Mouse (Mus musculus) hematopoietic stem cell, adult 5-6 weeks (primary cell): ENCODE results near the gene Raph1. TPM values are rescaled to one million over a fixed set of nuclear protein-coding genes. Genes with fewer than 3 reads are reported as not detected.

Experiments
- ATAC-seq, 2 experiments: fragments of 125-278 bp in 1 of 2; replicated peaks in 1 of 2; 2 replicates each; pipeline ENCODE4 v1.8.0; 2016 to 2017; ENCODE audit warnings: inconsistent platforms in 2 of 2, mild to moderate bottlenecking in 2 of 2, moderate number of reproducible peaks in 2 of 2, low read depth in 1 of 2, moderate TSS enrichment in 1 of 2; ENCODE audit not compliant: low FRiP score in 2 of 2, poor library complexity in 2 of 2, severe bottlenecking in 2 of 2, insufficient read depth in 1 of 2, low TSS enrichment in 1 of 2
- total RNA-seq: library from RNA; stranded (forward); fragments of 172-1452, 232-1000 nt; gene quantifications from 2 replicates; pipeline ENCODE4 v1.2.3, GENCODE M21; 2017

Gene Raph1
- total RNA-seq: 0.35 and 2.4 TPM in 2 replicates

DNA sequence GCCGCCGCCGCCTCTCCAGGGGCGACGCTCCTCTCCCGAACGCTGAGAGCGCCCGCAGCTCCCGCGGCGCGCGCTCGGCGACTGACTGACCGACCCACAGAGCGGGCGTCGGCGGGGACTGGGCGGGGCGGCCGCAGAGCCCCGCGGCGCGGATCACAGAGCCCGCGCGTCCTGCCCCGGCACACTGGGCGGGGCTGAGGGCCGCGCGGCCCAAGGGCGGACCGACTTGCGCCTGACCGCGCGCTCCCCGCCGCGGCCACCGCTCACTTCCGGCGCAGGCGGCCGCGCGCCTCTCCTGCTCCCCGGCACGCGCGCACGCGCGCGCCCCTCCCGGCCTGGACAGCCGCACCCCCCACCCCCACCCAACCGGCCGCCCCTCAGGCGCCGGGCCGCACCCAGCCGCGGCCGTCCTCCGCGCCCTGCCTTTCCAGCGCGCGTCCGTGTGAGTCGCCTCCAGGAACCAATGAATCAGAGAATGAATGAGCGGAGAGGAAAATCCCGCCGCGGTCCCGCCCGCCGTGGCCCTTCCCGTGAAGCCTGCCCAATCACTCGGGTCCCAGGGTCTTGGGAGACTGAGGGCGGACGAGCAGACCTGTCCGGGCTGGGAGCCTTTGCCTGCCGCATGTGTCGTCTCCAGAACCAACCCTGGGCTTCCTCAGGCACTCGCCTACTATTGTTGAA is at the start of gene Raph1:
Raph1 (minus strand) TSS at position 474 of the 681 bp plus-strand sequence.
- ATAC-seq: peak in 1 of 2 experiments; percentile 71; a peak in 3 of 4 replicates

DNA sequence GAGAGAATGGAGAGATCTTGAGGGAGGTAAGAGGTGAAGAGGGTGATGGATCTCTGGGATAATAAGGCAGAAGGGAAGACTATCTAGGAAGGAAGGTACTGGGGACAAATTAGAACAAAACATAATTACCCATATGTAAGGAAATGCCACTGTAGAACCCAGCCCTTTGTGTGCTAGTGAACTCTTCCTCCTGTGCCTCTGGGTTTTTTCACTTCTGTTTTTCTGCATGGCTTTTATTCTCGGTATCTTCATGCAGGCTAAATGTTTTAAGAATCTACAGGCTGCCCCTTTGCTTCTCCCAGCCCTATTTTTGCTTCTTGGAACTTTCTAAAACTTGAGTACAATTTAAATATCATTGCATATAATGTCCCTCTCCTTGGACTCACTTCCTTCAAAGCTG is 48.8 kb upstream of the Raph1 start:
- no peak for ATAC-seq

DNA sequence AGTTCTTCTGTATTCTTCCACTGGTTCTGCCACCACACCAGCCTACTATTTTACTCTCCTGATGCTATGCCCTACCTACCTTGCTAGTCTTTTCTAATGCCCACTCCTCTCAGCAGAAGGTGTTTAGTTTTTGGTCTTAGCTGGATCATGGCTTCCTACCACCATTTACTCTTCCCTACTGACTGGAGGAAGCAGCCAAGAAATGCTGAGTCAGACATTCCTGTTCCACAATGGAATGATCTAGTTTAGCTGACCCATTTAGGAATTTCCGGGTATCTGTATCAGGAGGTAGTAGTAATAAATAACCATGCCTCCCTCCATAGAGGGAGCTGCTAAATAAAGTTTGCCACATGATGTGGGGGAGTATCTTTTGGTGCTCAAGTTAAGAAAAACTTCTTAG is 48.0 kb upstream of the Raph1 start:
- ATAC-seq: no peak

DNA sequence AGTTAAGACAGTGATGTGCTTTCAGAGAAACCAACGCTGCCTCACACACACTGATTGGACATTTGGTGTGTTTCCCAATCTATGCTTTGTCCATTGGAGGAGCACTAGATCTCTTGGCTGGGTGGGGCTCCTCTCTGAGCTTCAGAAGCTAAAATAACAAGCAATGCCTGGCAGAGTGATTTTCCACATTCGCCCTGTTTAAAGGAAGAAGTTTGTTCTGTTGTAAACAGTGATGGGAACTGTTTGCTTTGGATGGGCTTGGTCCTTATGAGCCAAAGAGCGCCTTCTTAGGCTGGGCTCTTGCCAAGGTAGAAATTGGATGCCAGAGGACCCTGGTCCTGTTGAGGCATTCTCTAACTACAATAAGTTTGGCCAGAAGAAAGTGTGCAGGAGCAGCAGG is 45.1 kb upstream of the Raph1 start:
- no peak for ATAC-seq

DNA sequence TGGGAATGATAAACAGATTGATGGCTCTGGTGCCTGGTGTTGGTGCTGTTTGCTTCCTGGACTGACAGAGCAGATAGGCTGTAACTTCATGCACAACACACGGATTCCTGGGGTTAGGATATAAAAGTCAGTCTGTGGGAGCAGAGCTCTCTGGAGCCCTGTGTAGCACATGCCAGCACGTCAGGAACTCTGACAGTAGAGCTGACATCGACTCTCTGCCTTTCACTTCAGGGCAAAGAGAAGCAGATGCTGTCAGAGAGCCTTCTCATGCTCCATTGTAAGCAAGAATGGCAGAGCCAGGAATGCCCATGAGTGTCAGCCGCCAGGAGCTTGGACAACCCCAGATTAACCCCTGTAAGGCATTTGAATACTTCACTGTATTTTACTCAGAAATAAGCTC is 43.7 kb upstream of the Raph1 start:
- ATAC-seq: no peak

DNA sequence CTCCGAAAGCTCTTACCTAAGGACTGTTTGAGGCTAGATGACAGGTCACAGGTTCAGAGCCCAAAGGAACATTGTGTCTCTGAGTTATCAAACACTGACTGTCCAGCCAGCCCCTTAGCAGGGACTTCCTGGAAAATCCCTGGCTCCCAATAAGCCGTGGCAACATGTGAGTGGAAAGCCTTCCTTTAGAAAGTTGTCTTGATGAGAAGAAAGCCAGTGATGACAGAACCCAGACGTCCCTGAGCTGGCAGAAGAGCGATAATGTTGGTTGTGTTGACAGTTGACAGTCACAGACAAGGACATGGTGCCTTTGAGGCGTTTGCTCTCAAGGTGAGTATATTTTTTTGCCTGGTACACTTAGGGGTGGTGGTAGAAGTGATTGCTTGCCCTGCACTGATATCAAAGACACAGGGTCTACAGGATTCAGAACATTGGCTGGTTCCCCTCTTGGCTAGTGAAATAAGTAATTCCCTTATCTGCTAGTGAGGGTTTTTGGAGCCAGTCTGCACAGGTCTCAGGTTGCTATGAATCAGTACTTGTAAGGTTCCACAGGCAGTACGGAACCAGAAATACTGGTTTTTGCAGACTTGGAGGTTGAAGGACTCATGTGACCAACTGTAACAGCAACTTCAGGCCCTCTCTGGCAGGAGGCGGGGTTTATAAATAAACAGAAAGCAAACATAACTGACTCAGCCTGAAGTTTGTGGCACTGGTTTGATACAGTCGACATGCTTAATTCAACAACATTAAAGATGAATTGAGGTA is 42.3 kb upstream of the Raph1 start:
- no peak for ATAC-seq

DNA sequence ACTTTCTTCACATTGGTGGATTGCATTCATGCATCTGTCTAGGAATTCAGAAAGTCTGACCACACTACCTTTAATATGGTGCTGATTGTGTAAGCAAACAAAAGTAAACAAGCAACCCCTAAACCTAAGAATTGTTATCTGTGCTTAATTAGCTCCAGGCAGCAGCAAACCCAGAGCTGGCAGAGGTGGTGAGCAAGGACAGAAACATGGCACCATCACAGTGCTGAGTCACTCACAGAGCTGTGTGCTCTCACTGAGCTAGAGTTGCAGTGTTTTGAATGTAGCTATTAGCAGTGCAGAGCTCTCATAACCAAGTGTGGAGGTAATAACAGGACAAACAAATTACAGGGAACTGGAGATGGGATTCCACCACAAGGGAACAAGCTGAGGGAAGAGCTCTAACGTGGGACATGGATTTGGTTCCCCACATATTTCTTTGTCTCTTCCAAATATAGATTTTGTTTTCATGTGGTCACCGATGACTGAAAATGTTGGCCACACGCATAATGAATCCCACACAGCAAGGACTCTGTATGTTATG is 37.6 kb upstream of the Raph1 start:
- no peak for ATAC-seq

DNA sequence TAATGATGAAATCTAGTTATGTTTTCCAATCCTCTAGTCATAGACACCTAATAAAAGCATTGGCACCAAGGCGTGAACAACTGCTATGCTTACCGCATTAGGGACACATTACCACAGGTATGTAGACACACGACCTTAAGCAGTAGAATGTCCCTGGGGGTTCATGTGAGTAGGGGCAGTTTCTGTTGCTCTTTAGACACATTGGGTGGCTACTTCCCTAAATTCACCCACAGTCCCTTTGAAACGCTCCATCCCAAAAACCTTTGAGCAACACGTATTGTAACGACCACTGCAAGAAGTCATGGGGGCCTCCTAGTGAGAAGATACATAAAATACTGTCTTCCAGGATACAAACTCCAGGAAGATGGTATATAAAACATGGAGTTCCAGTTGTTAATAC is 33.8 kb upstream of the Raph1 start:
- no peak for ATAC-seq

DNA sequence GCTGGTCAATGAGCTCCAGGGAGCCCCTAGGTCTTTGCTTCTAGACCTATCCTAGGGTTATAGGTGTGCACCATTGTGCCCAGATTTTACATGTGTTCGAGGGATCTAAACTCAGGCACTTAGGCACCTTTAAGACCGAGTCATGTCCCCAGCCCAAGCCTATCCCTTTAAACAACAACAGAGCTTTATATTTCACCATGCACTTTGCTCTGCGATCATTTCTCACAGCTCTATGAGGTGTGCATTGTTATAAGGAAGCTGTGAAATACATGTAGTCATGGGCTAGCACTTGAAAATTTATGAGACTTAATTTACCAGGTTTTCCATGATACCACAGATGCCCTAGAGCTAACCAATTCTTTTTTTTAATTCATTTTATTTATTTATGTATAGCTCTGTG is 33.0 kb upstream of the Raph1 start:
- ATAC-seq: no peak

DNA sequence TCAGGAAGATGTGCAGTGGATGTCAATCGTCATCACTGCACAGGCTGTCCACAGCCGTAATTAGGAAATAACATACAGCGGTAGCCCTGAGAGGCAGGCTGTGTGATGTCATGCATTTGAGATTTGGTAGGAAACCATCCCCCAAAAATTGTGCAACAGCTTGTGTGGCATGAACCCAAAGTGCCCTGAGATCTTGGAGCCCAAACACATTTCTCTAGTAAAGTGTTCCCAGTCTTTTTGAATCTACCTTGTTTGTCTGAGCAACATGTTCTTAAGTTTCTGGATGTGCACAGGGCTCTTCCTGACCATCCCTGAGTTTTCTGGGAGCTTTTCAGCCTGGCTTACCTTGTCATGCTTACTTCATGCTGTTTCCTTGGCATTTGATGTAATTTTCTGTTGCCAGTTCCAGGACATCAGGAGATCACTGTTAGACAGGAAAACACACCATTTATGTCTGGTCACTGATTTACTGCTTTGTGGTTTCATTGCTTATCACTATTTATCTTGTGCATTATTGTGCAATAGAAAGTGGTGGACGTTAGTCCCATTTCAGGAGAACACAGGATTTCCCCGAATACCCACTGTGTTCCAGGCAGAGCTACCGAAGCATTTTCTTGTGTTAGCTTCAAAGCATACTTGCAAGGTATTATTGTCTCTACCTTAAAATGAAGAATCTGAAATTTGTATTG is 32.3 kb upstream of the Raph1 start:
- ATAC-seq: peak in 1 of 2 experiments; percentile 48; a peak in 1 of 4 replicates

DNA sequence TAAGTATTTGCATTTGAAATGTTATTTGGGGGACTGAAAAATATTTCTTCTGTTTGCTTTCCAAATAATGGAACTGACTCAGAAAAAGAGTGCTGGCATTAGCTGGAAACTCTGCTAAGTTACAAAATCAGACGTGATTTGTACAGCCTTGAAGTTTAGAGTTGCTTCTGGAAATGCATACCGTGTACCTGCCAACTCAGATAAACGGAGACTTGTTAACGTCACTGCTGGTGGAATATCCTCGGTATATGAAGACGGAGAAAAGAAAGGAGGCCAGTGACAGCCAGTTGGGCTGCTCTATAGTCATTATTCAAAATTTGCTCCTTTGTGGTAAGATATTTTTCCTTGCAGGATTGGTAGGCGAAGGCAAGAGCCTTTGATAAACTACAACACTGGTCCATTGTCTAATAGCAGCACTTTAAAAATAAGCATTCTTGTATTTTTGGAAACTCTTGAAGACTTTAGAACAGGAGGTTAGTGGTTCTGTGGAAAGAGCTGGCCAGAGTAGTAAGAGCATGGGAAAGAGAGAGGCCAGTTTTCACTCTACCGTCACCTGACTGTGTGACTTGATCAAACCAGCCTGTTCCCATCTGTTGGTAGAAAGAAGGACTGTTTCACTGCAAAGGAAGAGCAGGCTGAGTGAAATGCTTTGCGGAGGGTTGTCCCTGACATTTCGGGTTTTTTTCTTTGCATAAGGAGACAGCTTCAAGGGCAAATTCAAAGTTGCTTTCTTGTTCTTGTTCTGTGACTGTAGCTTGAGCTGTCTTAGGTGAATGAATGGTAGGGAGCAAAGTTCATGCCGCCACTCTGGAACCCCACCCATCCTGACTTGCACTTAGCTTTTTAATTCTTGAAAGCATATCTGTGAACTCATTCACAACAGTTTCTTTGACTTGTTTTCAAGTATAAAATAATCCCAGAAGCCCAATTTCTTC is 29.7 kb upstream of the Raph1 start:
- no peak for ATAC-seq

DNA sequence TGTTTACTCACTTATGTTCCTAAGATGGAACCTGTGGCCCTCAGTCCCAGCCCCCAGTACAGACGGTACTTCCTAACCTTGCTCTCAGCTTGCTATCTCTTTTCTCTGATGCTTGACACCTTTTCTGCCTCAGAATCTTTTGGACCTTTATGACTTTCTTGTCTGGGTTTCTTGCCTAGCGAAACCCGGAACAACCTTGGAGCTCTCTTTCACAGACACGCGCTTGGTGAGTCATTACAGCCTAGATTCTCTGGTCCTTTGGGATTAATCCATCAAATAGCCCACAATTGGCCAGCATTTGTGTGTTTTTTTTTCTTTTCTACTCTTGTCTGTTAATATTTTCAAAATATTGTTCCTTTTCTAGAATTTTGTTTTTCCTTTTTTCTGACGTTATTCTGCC is 26.2 kb upstream of the Raph1 start:
- no peak for ATAC-seq

DNA sequence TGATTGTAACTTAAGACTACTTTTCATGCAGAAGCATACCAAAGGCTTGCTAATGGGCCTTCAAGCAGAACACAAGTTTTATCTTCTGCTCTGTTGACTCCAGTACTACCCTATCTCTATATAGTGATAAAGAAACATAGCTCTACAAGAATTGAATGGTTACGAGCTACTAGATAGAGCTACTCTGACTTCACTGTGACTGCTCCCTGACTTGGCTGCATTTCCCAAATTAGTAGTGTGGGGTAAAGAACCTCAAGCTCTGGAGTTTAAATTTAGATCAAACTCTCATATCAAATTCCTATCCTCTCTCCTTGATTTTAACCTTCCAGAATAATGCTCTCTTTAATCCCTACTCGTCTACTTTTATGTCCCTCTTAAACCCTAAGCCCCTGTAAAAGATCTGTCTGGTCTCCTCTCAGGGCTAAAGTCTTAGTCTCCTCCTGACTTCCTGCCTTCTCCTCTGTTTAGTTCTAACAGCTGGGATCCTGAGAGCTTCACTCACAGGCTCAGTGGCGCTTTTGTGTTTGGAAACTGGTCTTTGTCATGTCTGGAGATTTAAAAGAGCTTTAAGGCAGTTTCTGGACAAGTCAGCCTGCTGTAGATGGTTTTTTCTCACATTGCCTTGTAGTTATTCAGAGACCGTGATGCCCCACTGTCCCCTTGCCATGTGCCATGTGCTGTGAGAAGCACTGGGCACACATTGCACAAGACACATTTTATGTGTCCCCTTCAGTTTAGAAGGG is 22.2 kb upstream of the Raph1 start:
- no peak for ATAC-seq

DNA sequence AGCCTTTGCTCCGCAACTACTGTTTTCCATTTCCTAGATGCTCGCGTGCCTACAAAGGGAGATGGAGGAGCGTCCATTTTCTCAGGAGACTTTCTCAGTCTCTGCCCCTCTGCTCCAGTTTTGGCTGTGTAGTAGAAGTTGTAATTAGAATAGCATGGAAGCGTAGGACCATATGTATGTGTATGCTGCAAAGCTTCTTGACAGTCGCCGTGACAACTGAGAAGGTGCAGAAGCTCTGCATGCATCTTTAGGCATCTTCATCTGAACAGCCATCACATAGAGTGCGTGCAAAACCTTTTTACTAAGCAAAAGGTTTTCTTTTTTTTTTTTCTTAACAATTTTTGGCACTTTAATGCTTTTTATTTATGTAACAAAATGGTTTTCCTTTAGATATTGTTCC is 14.1 kb upstream of the Raph1 start:
- no peak for ATAC-seq

DNA sequence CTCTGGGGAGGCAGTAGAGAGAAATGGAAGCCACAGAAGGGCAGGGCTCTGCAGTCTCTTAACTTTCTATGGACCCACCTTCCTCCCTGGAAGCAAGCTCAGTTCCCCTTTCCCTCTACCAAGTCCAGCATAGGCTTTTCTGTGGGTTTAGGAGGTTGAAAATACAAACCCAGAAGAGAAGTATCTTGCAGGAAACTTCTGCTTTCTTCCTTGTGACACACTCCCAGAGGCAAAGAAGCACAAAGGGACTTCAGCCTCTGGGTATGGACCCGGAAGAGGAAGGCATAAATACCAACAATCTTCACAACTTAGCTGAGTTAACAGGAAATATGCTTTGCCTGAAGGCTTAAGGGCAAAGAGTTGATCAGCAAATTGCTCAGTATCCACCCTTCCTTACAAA is 13.0 kb upstream of the Raph1 start:
- peak; percentile 87 to 91 for ATAC-seq

DNA sequence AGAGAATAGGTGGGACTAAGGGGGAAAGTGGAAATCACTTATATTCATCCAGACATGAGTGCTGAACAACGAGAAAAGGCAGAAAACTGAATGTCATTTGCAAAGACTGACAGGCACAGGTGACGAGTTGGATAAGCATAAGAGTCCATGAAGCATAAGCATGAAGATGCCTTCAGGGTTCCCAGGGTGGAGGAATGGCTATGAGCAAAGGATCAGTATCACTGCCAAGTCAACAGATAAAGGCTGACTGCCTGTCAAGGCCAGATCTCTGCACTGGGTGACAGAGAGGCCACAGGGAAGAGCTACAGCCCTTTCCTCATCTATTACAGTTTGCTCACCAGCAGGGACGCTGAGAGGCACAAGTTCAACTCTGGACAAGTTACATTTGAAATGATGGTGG is 5.8 kb upstream of the Raph1 start:
- ATAC-seq: no peak

DNA sequence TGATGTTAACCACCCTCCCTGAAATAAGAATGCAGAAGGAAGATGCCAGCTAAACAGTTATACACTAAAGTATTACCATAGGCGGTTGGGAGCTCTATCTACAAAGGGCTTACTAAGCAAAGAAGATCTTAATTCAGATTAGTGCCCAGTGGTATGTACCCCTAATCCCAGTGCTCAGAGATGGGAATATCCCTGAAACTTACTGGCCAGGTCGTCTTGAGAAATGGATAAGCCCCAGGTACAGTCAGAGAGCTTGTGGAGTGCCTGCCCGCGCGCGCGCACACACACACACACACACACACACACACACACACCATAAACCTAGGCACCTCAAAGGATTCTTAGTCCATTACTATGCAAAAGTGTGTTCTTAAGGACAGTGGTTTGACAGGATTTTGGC is 2.8 kb upstream of the Raph1 start:
- no peak for ATAC-seq
